Mouse (Mus musculus) heart, embryonic 13.5 days (tissue): ENCODE results near the gene Fgd3. TPM values are rescaled to one million over a fixed set of nuclear protein-coding genes. Genes with fewer than 3 reads are reported as not detected.

Experiments used
- ATAC-seq: fragments of 200-750 bp; cut with Nextera tagmentation; 2 replicates; pipeline ENCODE4 v1.8.0; 2017; ENCODE audit warnings: moderate TSS enrichment; ENCODE audit not compliant: insufficient number of reproducible peaks, low FRiP score, low TSS enrichment; ENCODE audit errors: extremely low read depth
- H3K27ac ChIP-seq: fragments of 300-500 bp; sonication (generic); replicated peaks from 2 replicates; pipeline ENCODE4 v1.5.1; 2015; ENCODE audit warnings: moderate library complexity, mild to moderate bottlenecking, inconsistent platforms
- H3K27me3 ChIP-seq: fragments of 300-500 bp; sonication (generic); replicated peaks from 2 replicates; pipeline ENCODE4 v1.6.1; 2015; ENCODE audit warnings: mild to moderate bottlenecking, inconsistent platforms
- H3K36me3 ChIP-seq: fragments of 300-500 bp; sonication (generic); 2 replicates; pipeline ENCODE4 v1.6.1; 2015; ENCODE audit warnings: mild to moderate bottlenecking, inconsistent platforms
- H3K4me1 ChIP-seq: fragments of 300-500 bp; sonication (generic); 2 replicates; pipeline ENCODE4 v1.6.1; 2015; ENCODE audit warnings: inconsistent platforms
- H3K4me2 ChIP-seq: fragments of 300-500 bp; sonication (generic); 2 replicates; pipeline ENCODE4 v1.6.1; 2015; ENCODE audit warnings: inconsistent platforms, mild to moderate bottlenecking, moderate library complexity
- H3K4me3 ChIP-seq: fragments of 300-500 bp; sonication (generic); 2 replicates; pipeline ENCODE4 v1.5.1; 2015; ENCODE audit warnings: moderate library complexity, mild to moderate bottlenecking, inconsistent platforms
- H3K9ac ChIP-seq: fragments of 300-500 bp; sonication (generic); 2 replicates; pipeline ENCODE4 v1.6.1; 2015; ENCODE audit warnings: inconsistent platforms, mild to moderate bottlenecking, moderate library complexity
- H3K9me3 ChIP-seq: fragments of 300-500 bp; sonication (generic); 2 replicates; pipeline ENCODE4 v1.6.1; 2016; ENCODE audit warnings: inconsistent platforms
- WGBS: fragments of 180-500 bp; shearing (Covaris S2); methylation state at CpG from one replicate; pipeline ENCODE4 v1.1.7; 2015; ENCODE audit warnings: mixed read lengths; 5-methylcytosine and 5-hydroxymethylcytosine counted together
- polyA plus RNA-seq: library from polyadenylated mRNA; unstranded; fragments of >200 nt; fragmentation: Nextera tagmentation; extraction: Ambion mirVana; gene quantifications from 2 replicates; pipeline ENCODE4 v1.2.1, GENCODE M21; 2015

Fgd3 gene
- polyA plus RNA-seq, 1 experiment from 2014 or later = 0.05 TPM

DNA sequence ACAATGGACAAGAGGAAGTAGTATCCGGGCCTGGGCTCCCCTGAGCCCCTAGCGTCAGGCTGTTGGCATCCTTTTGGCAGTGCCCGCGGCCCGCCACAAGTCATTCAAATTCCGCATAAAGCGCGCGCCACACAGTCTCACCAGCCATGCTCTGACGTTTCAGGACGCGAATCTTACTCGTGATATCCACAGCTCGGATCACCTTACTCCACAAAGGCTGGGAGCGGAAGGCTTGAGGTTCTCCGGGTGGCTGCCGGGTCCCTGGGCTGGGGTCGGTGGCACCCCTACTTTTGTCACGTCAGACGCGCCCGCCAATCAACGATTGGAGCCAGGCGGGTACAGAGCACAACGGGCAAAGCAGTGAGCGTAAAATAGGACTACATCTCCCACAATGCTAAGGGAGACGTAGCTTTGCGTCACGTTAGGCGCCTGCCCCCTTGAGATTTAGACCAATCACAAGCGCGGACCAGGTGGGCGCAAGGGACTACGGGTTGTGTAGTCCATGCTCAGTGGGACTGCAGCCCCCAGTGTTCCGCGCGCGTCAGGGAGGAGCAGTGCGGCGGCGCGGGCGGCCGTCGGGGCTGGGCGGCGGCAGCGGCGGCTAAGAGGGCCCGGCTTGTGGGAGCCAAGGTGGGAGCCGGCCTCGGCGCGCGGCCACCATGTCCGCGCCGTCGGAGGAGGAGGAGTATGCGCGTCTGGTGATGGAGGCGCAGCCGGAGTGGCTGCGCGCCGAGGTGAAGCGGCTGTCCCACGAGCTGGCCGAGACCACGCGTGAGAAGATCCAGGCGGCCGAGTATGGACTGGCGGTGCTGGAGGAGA, 21.1 kb upstream of the Fgd3 start, which contains the start of gene Bicd2:
TSS of gene Bicd2 (plus strand) at position 574 of the 819 bp plus-strand sequence.
- peak within 1 kb of the TSS; percentile 96 for H3K9ac ChIP-seq
- no peaks in the 10 kb centered on the region for H3K27me3 ChIP-seq
- H3K9me3 ChIP-seq = no peaks in the 10 kb centered on the region
- no peaks in the 10 kb centered on the region for H3K36me3 ChIP-seq
- peak; percentile 98 for ATAC-seq
- WGBS = under 1% methylated on average over 74 of the region's 74 CpGs
- H3K4me2 ChIP-seq = peak within 1 kb of the TSS; percentile 84
- H3K4me1 ChIP-seq = peaks cover 50% of the 10 kb centered on the region
- H3K4me3 ChIP-seq = peak within 1 kb of the TSS; percentile 98
- H3K27ac ChIP-seq = peak within 1 kb of the TSS; percentile 78

DNA sequence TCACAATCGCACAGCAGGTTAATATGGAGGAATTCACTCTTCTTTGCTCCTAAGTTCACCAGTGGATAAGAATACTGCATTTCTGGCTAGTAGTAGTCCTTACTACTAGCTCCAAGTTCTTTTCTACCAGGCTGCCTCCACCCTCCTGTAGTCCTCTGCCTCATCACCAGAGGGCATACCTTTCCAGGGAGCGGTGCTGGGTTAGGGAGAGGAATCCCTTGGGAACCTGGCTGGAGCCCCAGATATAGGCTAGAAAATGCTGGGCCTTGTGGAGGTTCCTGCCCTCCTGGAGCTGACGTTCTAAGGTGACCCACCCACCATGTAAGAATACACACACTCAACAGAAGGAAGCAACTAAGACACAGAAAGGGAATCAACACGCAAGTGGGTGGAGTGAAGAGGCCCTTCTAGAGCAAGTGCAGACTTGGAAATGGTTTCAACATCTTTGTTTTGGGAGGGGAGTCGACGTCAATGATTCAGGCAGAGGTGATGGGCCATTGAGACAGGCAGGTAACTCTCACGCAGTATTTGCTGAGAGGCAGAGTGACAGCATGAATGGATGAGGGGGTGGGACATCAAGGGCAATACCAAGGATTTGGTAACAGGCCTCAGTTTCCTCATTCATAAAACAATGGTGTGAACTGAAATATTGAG, 18.9 kb upstream of the Fgd3 start:
- Histone ChIP-seq H3K4me3 (no peak overlapping the region), H3K4me2 (no peak overlapping the region), H3K4me1 (peaks cover 28% of the 10 kb centered on the region), H3K36me3 (no peaks in the 10 kb centered on the region), H3K9ac (no peak overlapping the region), H3K9me3 (no peaks in the 10 kb centered on the region), H3K27ac (no peak overlapping the region), H3K27me3 (no peaks in the 10 kb centered on the region)
- no peak for ATAC-seq
- 61% methylated on average over 7 of the region's 7 CpGs for WGBS

DNA sequence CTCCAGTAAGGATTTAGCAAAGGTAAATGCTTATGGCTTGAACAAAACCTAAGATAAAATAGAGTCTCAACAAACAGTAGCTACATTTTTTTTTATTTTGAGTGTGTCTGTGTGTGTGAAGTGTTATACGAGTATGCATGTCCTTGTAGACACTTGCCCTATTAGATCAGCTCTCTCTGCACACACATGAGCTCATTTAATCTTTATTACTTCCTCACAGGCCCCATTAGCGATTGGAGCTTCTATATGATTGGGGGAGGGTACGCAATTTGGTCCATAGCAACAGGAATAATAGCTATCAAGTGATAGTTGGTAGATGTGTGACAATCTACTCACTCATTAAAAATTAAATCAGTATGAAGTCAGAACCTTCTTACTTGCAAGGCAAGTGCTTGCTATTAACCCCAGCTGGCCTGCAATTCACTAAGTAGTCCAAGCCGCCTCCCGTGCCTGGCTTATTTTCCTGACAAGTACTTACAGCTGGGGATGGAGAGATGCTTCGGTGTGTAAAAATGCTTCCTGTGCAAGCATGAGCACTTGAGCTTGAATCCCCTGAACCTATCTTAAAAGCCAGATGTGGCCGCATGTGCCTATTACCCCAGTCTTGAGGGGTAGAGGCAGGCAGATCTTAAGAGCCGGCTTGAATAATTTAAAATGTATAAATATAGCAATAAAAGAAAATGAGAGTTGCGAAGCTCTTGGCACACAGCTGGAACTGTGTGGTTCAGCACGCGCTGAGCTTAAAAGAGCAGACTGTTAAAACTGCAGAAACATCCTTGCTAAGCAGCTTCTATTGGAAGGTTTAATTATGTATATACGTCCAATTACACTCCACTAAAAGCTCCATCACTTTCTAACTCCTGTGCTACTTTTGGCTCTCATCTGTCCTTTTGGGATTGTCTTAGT, 15.2 kb upstream of the Fgd3 start:
- Histone ChIP-seq H3K4me1 (peaks cover 1% of the 10 kb centered on the region), H3K9me3 (no peaks in the 10 kb centered on the region), H3K4me2 (no peak overlapping the region), H3K9ac (no peak overlapping the region), H3K36me3 (no peaks in the 10 kb centered on the region), H3K27ac (no peak overlapping the region), H3K4me3 (no peak overlapping the region), H3K27me3 (no peaks in the 10 kb centered on the region)
- WGBS = 81% methylated on average over 12 of the region's 12 CpGs
- ATAC-seq = no peak

DNA sequence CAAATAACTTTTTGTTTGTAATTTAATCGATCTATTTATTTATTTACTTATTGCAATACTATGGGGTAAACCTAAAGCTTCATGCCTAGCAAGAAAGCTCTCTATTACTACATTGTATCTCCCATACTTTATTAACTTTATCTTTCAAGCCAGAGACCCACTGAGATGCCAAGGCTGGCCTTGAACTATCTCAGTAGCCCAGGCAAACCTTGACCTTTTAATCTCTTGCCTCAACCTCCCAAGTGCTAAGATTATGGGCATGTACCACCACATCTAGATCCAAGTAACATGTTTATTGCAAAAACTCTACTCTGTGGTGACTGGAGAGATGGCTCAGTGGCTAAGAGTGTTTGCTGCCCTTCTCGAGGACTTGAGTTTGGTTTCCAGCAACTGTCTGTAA, 13.1 kb upstream of the Fgd3 start:
- H3K27me3 ChIP-seq = no peaks in the 10 kb centered on the region
- 52% methylated on average over 2 of the region's 2 CpGs for WGBS
- H3K9me3 ChIP-seq = no peaks in the 10 kb centered on the region
- ATAC-seq = no peak
- no peak overlapping the region for H3K4me2 ChIP-seq
- no peak overlapping the region for H3K4me3 ChIP-seq
- H3K4me1 ChIP-seq = no peaks in the 10 kb centered on the region
- H3K9ac ChIP-seq = no peak overlapping the region
- H3K27ac ChIP-seq = no peak overlapping the region
- H3K36me3 ChIP-seq = no peaks in the 10 kb centered on the region

DNA sequence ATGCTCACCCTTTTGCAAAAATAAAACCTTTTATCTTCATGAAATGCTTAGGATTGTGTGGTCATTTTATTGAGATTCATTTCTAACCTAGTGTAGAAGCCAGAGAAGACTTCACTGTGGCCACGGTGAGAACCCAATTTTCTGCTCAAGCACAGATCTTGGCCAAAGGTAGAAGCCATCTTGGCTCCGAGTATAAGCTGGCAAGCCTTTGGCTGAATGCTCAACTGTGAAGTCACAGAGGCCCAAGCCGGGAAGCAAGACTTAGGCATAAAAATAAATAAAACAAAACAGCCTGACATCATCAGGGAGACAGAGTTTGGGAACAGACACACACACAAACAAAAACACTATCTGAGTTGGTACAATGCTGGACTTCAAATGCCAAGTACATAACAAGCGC, 8.0 kb upstream of the Fgd3 start:
- no peak overlapping the region for H3K9ac ChIP-seq
- no peak overlapping the region for H3K27ac ChIP-seq
- no peak overlapping the region for H3K4me2 ChIP-seq
- H3K4me3 ChIP-seq = no peak overlapping the region
- 74% methylated on average over 4 of the region's 4 CpGs for WGBS
- H3K9me3 ChIP-seq = no peaks in the 10 kb centered on the region
- H3K27me3 ChIP-seq = no peaks in the 10 kb centered on the region
- no peaks in the 10 kb centered on the region for H3K4me1 ChIP-seq
- H3K36me3 ChIP-seq = no peaks in the 10 kb centered on the region
- no peak for ATAC-seq

DNA sequence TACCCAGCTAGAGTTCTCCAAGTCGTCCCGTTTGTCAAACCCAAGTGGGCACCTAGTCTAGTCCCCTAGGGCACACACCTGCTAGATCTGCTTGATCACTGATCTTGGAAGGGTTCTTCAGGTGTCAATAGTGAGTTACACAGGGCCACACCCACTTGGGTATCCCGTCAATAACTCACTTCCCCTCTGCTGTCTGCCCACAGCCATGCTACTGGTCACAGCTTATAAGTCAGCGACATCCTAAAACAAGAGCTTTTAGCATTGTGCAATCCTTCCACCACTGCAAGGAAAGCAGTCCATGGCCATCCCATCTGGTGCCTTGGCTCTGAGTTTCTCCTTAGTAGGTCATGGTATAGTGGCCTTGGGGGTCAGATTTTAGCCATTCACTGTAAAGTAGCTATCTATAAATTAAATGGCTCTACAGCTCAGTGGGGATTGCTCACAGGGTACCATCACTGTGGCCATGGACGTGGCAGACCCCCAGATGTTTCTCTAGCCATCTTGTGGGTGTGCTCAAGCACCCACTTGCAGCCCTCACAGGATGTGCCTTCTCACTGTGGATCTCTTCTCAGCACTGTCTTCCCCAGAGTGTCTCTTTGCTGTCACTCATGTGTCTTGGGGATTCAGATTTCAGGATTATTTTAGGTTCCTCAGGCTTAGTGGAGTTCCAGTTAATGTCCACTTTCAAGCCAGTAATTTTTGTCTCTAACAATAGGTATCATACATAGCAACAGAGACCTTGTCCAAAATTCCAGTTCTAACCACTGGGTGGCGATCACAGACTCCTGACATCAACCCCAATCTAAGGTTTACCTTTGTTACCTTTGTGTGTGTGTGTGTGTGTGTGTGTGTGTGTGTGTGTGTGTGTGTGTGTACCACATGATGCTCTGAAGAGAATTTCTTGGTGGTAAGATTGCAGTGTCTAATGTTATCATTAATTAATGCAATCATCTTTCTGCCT, 6.4 kb upstream of the Fgd3 start:
- Histone ChIP-seq H3K27me3 (no peaks in the 10 kb centered on the region), H3K9ac (no peak overlapping the region), H3K36me3 (no peaks in the 10 kb centered on the region), H3K4me1 (0 out of 2 replicates have a peak, but pooled peaks cover 5% of the 10 kb centered on the region), H3K9me3 (no peaks in the 10 kb centered on the region), H3K4me3 (no peak overlapping the region), H3K27ac (no peak overlapping the region), H3K4me2 (no peak overlapping the region)
- WGBS = 52% methylated on average over 6 of the region's 6 CpGs
- ATAC-seq = no peak

DNA sequence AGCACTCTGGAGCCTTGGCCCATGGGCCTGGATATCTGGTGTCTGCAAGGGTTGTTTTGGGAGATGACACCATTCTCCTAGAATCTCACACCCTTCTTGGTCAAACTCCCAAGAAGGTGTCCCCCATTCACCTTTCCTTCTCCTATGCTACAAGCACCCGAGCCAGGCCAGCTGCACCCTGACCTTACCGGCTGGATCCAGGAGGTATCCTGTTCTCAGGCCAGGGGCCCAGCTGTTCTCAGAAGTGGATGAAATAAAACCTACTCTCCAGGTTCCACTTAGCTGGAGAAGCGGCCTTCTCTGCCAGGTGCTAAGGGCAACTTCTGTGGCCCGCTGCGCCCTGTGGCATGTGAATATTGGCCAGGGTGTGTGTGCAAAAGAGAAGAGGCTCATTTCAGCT, 4.8 kb upstream of the Fgd3 start:
- H3K36me3 ChIP-seq = no peaks in the 10 kb centered on the region
- H3K9ac ChIP-seq = no peak overlapping the region
- no peak overlapping the region for H3K27ac ChIP-seq
- H3K4me2 ChIP-seq = no peak overlapping the region
- 83% methylated on average over 5 of the region's 5 CpGs for WGBS
- no peaks in the 10 kb centered on the region for H3K9me3 ChIP-seq
- peaks cover 13% of the 10 kb centered on the region for H3K4me1 ChIP-seq
- ATAC-seq = no peak
- no peak overlapping the region for H3K4me3 ChIP-seq
- H3K27me3 ChIP-seq = no peaks in the 10 kb centered on the region

DNA sequence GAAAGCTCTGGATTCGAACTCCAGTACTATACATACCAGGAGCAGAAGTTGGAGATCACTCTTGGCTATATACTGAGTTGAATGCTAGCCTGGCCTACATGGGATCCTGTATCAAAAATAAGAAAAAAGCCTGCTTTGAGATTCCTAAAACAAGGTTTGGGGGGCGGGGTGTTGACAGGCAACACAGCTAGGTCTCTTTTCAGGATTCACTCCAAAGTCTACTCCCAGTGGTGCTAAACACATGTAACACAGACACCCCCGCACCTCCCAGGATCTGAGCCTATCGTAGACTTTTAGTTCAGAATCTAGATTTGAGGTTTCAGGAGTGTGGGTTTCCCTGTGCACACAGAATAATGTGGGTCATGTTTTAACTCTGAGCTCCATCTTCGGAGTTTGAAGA, 2.6 kb upstream of the Fgd3 start:
- H3K4me3 ChIP-seq = no peak overlapping the region
- no peaks in the 10 kb centered on the region for H3K36me3 ChIP-seq
- no peak overlapping the region for H3K9ac ChIP-seq
- no peak overlapping the region for H3K27ac ChIP-seq
- no peaks in the 10 kb centered on the region for H3K9me3 ChIP-seq
- no peaks in the 10 kb centered on the region for H3K27me3 ChIP-seq
- H3K4me1 ChIP-seq = peaks cover 19% of the 10 kb centered on the region
- 80% methylated on average over 5 of the region's 5 CpGs for WGBS
- no peak for ATAC-seq
- H3K4me2 ChIP-seq = no peak overlapping the region

DNA sequence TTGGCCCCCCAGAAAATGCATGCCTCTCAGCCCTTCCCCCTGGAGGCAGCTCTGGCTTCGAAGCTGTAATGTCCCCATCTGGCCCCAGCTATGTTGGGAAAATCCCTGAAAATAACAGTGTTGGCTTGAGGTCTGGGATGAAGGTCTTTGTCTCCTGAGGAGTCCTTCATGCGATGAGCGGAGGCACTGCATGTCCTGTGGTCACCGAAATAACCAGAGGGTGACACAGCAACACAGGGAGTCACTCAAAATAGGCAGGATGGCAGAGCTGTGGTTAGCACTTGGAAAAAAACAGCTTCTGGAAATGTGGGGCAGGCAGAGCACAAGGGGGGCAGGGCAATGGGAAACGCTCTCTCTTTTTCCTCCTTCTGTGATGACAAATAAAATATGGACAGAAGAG, 2.1 kb upstream of the Fgd3 start:
- Histone ChIP-seq H3K27me3 (no peaks in the 10 kb centered on the region), H3K4me3 (no peak overlapping the region), H3K4me2 (no peak overlapping the region), H3K9me3 (no peaks in the 10 kb centered on the region), H3K27ac (no peak overlapping the region), H3K36me3 (no peaks in the 10 kb centered on the region), H3K9ac (0 out of 2 replicates have a peak overlapping the region, but pooled peaks have one; percentile 4), H3K4me1 (peaks cover 19% of the 10 kb centered on the region)
- 66% methylated on average over 5 of the region's 5 CpGs for WGBS
- ATAC-seq = no peak

DNA sequence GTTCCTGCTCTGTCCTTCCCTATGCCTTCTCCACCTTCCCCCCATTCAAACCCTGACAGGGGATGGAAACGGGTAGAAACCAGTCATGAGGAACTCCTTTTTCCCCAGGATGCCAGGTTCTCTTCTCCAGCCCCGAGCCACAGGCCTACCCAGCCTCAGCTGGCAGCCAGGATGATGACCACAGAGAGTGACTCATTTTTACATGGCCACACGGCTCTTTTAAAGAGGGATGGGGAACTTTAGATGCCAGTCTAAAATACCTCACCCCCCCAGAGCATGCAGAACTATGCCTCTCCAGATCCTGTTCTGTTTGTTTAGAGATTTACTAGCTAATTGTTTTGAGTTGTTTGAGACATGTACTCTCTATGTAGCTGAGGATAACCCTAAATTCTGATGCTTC, 1.3 kb upstream of the Fgd3 start:
- Histone ChIP-seq H3K9ac (no peak overlapping the region), H3K36me3 (no peaks in the 10 kb centered on the region), H3K4me2 (no peak overlapping the region), H3K27ac (no peak overlapping the region), H3K9me3 (no peaks in the 10 kb centered on the region), H3K4me1 (peaks cover 23% of the 10 kb centered on the region), H3K4me3 (no peak overlapping the region), H3K27me3 (no peaks in the 10 kb centered on the region)
- ATAC-seq = no peak
- WGBS = 65% methylated on average over 3 of the region's 3 CpGs
